Mouse (Mus musculus): ENCODE data around the gene Map3k12. TPM values are rescaled to one million over a fixed set of nuclear protein-coding genes. Genes with fewer than 3 reads are reported as not detected.

The Map3k12 gene
- polyA plus RNA-seq, 1 experiment = 2.1 TPM

- Histone ChIP-seq H3K36me3 (ENCODE audit: control insufficient read depth, insufficient read depth, low read length) (peaks cover 10% of the 10 kb centered on the region), H3K27ac (ENCODE audit: insufficient read depth, low read depth, low read length) (no peak overlapping the region), H3K27me3 (ENCODE audit: control insufficient read depth, insufficient read depth, low read length) (no peaks in the 10 kb centered on the region), H3K4me1 (ENCODE audit: control insufficient read depth, insufficient read depth, insufficient read length, low read length) (peaks cover 8% of the 10 kb centered on the region), H3K4me3 (ENCODE audit: low read depth, low read length) (no peak overlapping the region)
- no peak for TF ChIP-seq POLR2A (IDR thresholded peaks at IDR 0.05; ENCODE audit: low read depth, low read length)
- TF ChIP-seq CTCF (IDR thresholded peaks at IDR 0.05; ENCODE audit: extremely low read depth, insufficient read length, insufficient replicate concordance, low read depth, low read length) = no peak
- 82% methylated on average over 3 of the region's 3 CpGs for WGBS
Measured at GRCm38 (mm10) chr15:102508336-102508735, 8.5 kb downstream of the Map3k12 start.

DNA sequence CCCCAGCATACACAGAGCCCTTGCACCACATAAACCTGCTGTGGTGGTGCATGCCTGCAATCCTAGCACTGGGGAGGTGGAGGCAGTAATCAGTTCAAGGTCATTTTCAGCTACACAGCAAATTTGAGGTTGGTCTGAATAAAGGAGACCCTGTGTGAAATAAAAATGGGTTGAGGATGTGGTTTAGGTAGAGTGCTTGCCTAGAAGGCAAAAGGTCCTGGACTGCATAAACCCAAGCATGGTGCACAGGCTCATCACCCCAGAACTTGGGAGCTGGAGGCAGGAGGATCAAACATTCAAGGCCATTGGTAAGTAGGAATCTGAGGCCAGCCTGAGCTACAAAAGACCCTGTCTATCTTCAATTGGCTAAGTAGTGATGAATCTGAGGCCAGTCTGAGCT is 9.3 kb downstream of the Map3k12 start:
- TF ChIP-seq CTCF (IDR thresholded peaks at IDR 0.05; ENCODE audit: extremely low read depth, insufficient read length, insufficient replicate concordance, low read depth, low read length) = no peak
- no peak for TF ChIP-seq POLR2A (IDR thresholded peaks at IDR 0.05; ENCODE audit: low read depth, low read length)
- Histone ChIP-seq H3K4me3 (ENCODE audit: low read depth, low read length) (no peak overlapping the region), H3K27me3 (ENCODE audit: control insufficient read depth, insufficient read depth, low read length) (no peaks in the 10 kb centered on the region), H3K36me3 (ENCODE audit: control insufficient read depth, insufficient read depth, low read length) (peaks cover 12% of the 10 kb centered on the region), H3K4me1 (ENCODE audit: control insufficient read depth, insufficient read depth, insufficient read length, low read length) (peaks cover 8% of the 10 kb centered on the region), H3K27ac (ENCODE audit: insufficient read depth, low read depth, low read length) (no peak overlapping the region)

- TF ChIP-seq CTCF (IDR thresholded peaks at IDR 0.05; ENCODE audit: extremely low read depth, insufficient read length, insufficient replicate concordance, low read depth, low read length) (no peak), POLR2A (IDR thresholded peaks at IDR 0.05; ENCODE audit: low read depth, low read length) (no peak)
- H3K36me3 ChIP-seq (ENCODE audit: control insufficient read depth, insufficient read depth, low read length) = peaks cover 12% of the 10 kb centered on the region
- WGBS = 91% methylated on average over 1 of the region's 1 CpGs
- H3K27me3 ChIP-seq (ENCODE audit: control insufficient read depth, insufficient read depth, low read length) = no peaks in the 10 kb centered on the region
- peaks cover 15% of the 10 kb centered on the region for H3K4me1 ChIP-seq (ENCODE audit: control insufficient read depth, insufficient read depth, insufficient read length, low read length)
- no peak overlapping the region for H3K27ac ChIP-seq (ENCODE audit: insufficient read depth, low read depth, low read length)
- H3K4me3 ChIP-seq (ENCODE audit: low read depth, low read length) = no peak overlapping the region
Measured at GRCm38 (mm10) chr15:102506864-102507263, 10.0 kb downstream of the Map3k12 start.

DNA sequence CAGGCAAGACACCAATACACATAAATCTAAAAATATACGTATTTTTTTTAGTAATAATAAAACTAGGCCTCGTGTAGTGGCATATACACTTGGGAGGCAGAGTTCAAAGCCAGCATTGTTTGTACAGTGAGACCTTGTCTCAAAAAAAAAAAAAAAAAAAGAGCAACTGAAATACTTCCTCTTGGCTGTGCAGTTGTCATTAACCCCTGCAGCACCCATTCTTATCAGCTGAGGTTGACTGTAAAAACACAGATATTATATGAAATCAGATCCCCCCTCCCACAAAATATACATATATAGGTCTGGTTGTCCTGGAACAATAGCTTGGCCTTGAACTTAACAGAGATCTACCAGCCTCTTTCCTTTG is 10.4 kb downstream of the Map3k12 start:
- WGBS = 4% methylated on average over 2 of the region's 2 CpGs
- no peaks in the 10 kb centered on the region for H3K27me3 ChIP-seq (ENCODE audit: control insufficient read depth, insufficient read depth, low read length)
- TF ChIP-seq CTCF (IDR thresholded peaks at IDR 0.05; ENCODE audit: extremely low read depth, insufficient read length, insufficient replicate concordance, low read depth, low read length) (no peak), POLR2A (IDR thresholded peaks at IDR 0.05; ENCODE audit: low read depth, low read length) (no peak)
- H3K4me1 ChIP-seq (ENCODE audit: control insufficient read depth, insufficient read depth, insufficient read length, low read length) = peaks cover 17% of the 10 kb centered on the region
- H3K36me3 ChIP-seq (ENCODE audit: control insufficient read depth, insufficient read depth, low read length) = peaks cover 12% of the 10 kb centered on the region
- no peak overlapping the region for H3K4me3 ChIP-seq (ENCODE audit: low read depth, low read length)
- H3K27ac ChIP-seq (ENCODE audit: insufficient read depth, low read depth, low read length) = no peak overlapping the region

GRCm38 (mm10) chr15:102505770-102506463 is 10.9 kb downstream of the Map3k12 start:
- Histone ChIP-seq H3K4me1 (ENCODE audit: control insufficient read depth, insufficient read depth, insufficient read length, low read length) (peaks cover 23% of the 10 kb centered on the region), H3K27me3 (ENCODE audit: control insufficient read depth, insufficient read depth, low read length) (no peaks in the 10 kb centered on the region), H3K27ac (ENCODE audit: insufficient read depth, low read depth, low read length) (no peak overlapping the region), H3K36me3 (ENCODE audit: control insufficient read depth, insufficient read depth, low read length) (peaks cover 17% of the 10 kb centered on the region), H3K4me3 (ENCODE audit: low read depth, low read length) (no peak overlapping the region)
- TF ChIP-seq POLR2A (IDR thresholded peaks at IDR 0.05; ENCODE audit: low read depth, low read length) (no peak), CTCF (IDR thresholded peaks at IDR 0.05; ENCODE audit: extremely low read depth, insufficient read length, insufficient replicate concordance, low read depth, low read length) (no peak)
- WGBS = 59% methylated on average over 9 of the region's 9 CpGs

DNA sequence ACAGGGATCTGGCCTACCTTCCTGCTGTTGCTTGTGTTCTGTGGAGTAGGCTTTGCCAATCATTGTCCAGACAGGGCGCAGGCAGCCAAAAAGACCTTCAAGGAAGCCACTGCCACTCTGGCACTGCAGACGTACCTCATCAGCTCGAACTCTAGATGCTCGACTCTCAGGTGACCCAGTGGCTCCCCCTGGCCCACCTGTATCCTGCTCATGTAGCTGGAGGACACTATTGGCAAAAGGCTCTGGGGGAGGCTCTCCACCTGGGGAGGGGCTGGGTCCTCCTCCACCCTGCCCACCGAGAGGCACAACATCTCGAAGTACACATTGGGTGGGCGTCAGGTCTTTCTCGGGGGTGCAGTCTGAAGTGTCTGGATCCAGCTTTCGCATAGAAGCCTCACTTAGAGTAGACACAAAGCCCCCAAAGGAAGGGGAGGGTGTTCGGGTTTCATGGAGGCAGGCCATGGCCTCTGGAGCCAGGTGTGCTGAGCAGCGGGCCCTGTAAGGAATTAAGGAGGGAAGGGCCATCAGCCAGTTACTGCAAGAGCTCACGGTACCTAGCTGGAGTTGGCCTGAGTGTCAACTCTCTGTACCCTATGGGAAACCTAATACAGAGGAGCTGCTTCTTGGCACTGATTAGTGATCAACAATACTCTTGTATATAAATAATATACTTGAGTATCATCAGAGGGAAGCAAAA is 11.6 kb downstream of the Map3k12 start:
- Histone ChIP-seq H3K27me3 (ENCODE audit: control insufficient read depth, insufficient read depth, low read length) (no peaks in the 10 kb centered on the region), H3K27ac (ENCODE audit: insufficient read depth, low read depth, low read length) (no peak overlapping the region), H3K4me1 (ENCODE audit: control insufficient read depth, insufficient read depth, insufficient read length, low read length) (peaks cover 17% of the 10 kb centered on the region), H3K4me3 (ENCODE audit: low read depth, low read length) (no peak overlapping the region), H3K36me3 (ENCODE audit: control insufficient read depth, insufficient read depth, low read length) (peaks cover 24% of the 10 kb centered on the region)
- 66% methylated on average over 12 of the region's 12 CpGs for WGBS
- TF ChIP-seq CTCF (IDR thresholded peaks at IDR 0.05; ENCODE audit: extremely low read depth, insufficient read length, insufficient replicate concordance, low read depth, low read length) (no peak), POLR2A (IDR thresholded peaks at IDR 0.05; ENCODE audit: low read depth, low read length) (no peak)

GRCm38 (mm10) chr15:102503924-102504782 is 12.7 kb downstream of the Map3k12 start:
- Histone ChIP-seq H3K36me3 (ENCODE audit: control insufficient read depth, insufficient read depth, low read length) (peaks cover 32% of the 10 kb centered on the region), H3K4me1 (ENCODE audit: control insufficient read depth, insufficient read depth, insufficient read length, low read length) (peaks cover 15% of the 10 kb centered on the region), H3K27me3 (ENCODE audit: control insufficient read depth, insufficient read depth, low read length) (no peaks in the 10 kb centered on the region), H3K4me3 (ENCODE audit: low read depth, low read length) (no peak overlapping the region), H3K27ac (ENCODE audit: insufficient read depth, low read depth, low read length) (no peak overlapping the region)
- 88% methylated on average over 9 of the region's 9 CpGs for WGBS
- no peak for TF ChIP-seq CTCF (IDR thresholded peaks at IDR 0.05; ENCODE audit: extremely low read depth, insufficient read length, insufficient replicate concordance, low read depth, low read length)
- no peak for TF ChIP-seq POLR2A (IDR thresholded peaks at IDR 0.05; ENCODE audit: low read depth, low read length)

Measured in small intestine, adult 2 months (tissue).